Mouse (Mus musculus): ENCODE measurements around the gene Zscan25.

DNA sequence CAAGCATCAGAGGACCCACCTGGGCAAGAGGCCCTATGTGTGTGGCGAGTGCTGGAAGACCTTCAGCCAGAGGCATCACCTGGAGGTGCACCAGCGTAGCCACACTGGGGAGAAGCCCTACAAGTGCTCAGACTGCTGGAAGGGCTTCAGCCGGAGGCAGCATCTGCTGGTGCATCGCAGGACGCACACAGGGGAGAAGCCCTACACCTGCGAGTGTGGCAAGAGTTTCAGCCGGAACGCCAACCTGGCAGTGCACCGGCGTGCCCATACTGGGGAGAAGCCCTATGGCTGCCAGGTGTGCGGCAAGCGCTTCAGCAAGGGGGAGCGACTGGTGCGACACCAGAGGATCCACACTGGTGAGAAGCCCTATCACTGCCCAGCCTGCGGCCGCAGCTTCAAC, 10.4 kb downstream of the Zscan25 start:
- no peak for TF ChIP-seq USF1 (IDR thresholded peaks at IDR 0.05; ENCODE audit: low read depth)
- no peak for TF ChIP-seq CTCF (IDR thresholded peaks at IDR 0.05; ENCODE audit: control insufficient read depth, insufficient read depth, insufficient read length)
- TF ChIP-seq FOSL1 (IDR thresholded peaks at IDR 0.05; ENCODE audit: insufficient read depth, low read length, poor library complexity, severe bottlenecking): no peak
- TF ChIP-seq CEBPB (IDR thresholded peaks at IDR 0.05; ENCODE audit: low read depth): no peak
